Mouse (Mus musculus) adipocyte (in vitro differentiated cells): ENCODE data around the gene Lingo2.

ENCODE experiments used
- DNase-seq: peaks from one replicate; pipeline ENCODE4 v3.0.0-alpha.2; 2016; ENCODE audit warnings: low spot score

Gene Lingo2

DNA sequence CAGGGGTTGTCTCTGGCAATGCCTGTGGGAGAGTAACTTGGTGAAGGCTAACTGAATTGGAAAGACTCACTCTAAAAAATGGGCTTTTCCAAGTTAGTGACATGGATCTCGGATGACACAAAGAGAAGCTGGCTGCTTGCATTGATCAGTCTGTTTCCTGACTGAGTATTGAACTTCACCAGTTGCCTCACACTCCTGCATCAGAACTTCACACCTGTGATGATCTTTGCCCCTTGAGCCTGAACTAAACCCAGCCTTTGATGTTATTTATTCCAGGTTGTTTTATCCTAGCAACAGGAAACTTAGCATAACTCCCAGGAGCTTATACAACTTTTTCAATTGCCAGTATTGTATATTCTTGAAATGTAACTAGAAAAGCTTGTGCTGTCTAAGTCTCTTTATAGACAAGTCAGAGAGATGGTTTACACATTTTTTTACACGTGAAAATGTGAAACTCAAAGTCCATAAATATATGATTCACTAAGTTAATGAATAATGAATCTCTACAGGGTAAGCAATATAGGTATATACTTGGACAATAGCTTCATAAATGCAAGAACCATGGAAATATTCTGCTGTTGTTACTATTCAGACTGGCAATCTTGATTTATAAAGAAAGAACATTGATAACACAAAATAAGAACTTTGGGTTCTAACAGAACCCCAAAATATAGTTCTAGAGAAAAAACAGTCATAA, 410.7 kb downstream of the Lingo2 start:
- DNase-seq = no peak

- DNase-seq = no peak
Observed at GRCm38 (mm10) chr4:36533895-36534294, 417.7 kb downstream of the Lingo2 start.

DNA sequence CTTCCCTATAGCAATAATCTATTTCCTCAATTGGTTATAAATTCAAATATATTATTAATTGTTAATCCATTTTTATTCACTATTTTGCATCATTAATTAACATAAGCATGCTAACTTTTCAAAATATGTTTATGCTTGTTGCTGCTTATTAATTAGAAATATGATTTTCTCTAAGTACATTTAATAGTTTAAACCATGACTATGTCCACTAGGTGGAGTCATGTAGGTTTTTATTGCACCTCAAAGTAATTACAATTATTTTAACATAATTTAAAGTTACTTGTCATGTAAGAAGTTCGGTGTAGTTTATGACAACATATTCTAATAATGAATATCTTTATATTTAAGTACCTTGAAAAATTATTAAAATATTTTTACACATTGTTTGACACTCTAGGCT, 461.3 kb downstream of the Lingo2 start:
- no peak for DNase-seq

GRCm38 (mm10) chr4:36435211-36435610, 516.3 kb downstream of the Lingo2 start:
- no peak for DNase-seq

- DNase-seq = no peak
Observed at GRCm38 (mm10) chr4:36426192-36426591, 525.4 kb downstream of the Lingo2 start.

- DNase-seq = no peak
Observed at GRCm38 (mm10) chr4:36407350-36407749, 544.2 kb downstream of the Lingo2 start.

- DNase-seq = no peak
Observed at GRCm38 (mm10) chr4:36368925-36369324, 582.6 kb downstream of the Lingo2 start.

GRCm38 (mm10) chr4:36354401-36354800, 597.1 kb downstream of the Lingo2 start:
- no peak for DNase-seq

GRCm38 (mm10) chr4:36331741-36332140, 619.8 kb downstream of the Lingo2 start:
- no peak for DNase-seq

DNA sequence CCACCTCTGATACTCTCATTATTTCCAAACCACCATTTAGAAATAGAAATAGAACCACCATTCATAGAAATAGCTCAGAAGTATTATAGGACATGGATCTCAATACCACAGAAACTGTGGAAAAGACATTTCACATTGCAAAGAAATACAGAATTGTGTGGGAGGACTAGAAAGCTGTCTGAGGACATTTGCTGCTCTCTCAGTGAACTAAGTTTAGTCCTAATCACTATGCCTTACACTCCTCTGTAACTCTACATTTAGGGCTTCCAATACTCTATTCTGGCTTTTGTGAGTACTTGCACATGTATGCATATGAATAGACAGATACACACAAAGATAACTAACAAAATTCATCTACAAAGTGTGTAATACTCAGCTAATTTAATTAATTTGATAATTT, 625.9 kb downstream of the Lingo2 start:
- no peak for DNase-seq

DNA sequence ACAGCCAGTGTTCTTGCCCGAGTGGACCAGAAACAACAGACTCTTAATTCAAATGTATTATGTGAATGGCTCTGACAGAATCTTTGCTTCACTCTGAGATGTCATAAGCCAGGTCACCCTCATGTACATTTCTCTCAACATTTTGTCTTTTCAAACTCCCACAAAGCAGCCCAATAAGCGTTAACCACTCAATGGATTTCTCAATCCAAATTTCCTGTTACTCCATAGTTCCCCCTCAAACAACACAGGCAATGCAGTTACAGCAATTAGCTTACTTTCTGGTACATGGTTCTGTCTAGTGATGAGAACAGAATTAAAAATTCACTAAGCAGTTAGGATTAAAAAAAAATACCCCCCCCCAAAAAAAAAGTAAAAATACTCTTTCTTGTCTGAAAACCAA, 638.5 kb downstream of the Lingo2 start:
- no peak for DNase-seq

- no peak for DNase-seq
Observed at GRCm38 (mm10) chr4:36311431-36311830, 640.1 kb downstream of the Lingo2 start.

DNA sequence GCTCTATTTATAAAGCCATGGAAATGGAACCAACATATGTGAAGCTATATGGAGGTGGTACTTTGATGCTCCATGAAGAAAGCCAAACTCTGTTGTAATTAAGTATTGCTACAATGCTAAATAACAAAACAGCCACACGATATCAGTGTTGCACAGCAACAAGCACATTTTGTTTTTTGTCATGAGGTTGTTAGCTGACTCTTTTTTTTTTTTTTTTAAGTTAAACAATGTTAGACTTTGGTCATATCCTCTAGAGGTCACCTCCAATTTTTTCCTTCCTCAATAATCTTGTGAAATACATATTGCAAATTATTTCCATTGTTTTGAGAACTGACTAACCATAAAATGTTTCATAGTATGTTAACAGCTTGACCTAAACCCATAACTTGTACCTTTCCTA, 646.3 kb downstream of the Lingo2 start:
- DNase-seq = no peak

DNA sequence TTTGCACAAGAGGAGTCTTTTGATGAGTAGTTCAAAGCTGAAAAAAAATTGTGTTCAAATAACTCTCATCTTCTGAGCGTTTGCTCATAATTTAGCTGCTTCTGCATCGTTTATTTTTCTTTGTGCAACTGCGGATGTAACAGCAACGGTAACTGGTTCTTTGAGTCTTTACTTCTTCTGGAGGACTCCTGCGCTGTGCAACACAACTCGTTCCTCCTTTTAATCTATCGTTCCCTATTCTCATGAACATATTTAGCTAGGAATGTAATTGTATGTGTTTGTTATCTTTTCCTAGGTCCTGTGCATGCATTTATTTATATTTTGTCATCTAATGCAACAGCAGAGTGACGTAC, 661.9 kb downstream of the Lingo2 start:
- DNase-seq = no peak

DNA sequence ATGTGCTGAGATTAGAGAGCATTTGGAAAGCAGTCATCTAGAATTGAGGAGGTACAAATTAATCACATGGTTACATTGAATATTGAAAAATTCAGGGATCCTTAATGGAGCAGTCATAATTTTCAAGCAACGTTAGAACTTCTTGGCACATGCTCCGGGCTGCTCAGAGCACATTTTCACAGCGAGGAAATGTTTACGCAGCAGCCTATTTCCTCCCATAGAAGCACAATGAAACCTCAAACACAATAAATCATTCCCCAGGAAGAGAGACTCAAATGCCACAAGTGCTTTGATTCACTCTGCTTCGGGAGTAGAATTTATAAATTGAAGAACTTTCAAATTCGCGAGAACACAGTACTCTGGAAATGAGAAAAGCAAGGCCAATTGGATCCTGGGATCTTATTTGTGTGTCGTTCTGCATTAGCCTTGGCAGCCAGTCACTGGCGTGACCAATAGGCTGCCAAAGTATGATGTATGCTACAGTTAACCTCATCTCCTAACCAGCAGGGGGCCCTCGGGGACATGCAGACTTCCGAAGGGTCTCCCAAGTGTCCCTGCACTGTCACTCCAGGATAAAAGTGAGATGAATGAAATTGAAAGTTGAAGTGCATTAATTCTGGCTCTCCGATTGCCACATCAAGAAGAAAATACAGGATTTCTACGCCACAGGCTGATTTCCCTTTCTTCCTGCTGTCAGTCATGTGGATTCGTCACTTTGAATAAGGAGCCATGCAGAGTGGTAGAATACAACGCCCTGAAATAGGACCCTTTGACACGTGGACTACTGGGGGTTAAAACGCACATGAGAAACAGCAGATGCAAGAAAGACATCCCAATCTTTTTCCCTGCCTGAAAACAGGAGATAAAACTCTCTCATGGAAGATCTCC, 662.5 kb downstream of the Lingo2 start:
- no peak for DNase-seq

DNA sequence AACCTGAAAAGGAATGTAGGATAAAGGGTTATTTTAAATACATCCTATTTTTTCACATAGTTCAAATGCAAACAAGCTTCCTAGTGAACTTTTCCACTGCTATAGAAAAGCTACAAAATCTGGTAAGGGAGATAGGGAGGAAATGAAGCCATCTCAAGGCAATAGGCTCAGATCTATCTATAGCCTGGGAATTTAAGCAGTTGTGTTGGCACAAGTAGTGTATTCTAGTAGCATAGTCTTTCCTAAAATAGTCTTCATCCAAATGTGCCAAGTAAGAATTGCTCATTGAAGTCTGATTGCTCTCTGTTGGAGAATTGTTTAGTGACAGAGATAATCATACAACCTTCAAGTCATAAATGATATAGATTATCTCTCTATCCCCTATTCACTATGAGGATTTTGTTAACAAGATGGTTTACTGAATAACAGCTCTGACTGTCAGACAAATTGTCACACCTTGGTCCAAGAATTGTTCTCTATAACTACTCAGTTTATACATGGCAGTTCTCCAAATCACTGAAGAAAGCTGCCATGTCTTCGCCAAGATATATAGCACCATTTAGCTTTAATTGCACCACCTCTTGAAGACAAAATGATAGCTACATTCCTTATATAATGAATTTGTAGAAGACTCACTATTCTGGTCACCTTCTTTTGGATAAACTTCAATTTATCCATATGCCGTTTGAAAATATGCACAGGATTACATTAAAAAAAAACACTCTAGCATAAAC, 688.9 kb downstream of the Lingo2 start:
- no peak for DNase-seq

- DNase-seq = no peak
Observed at GRCm38 (mm10) chr4:36186231-36186922, 765.2 kb downstream of the Lingo2 start.

DNA sequence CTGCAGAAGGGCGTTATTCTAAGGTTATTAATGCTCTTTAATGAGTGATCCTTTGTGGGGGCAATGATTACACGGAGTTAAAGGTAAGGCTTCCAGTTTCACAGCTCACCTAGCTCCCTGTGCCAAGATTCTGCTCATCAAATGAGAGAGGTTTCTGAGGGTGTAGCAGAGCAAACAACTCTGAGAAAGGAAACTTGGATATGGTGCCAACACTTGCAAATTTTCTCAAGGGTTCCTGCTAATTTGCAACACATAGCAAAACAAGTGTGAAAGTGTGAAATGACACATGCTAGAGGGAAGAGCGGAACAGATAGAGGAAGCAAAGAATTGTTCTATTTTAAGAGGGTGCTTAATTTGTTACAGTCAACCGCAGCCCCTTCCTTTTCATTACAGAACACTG, 767.9 kb downstream of the Lingo2 start:
- no peak for DNase-seq

- DNase-seq = no peak
Observed at GRCm38 (mm10) chr4:36170099-36170498, 781.4 kb downstream of the Lingo2 start.

- no peak for DNase-seq
Observed at GRCm38 (mm10) chr4:36131341-36131740, 820.2 kb downstream of the Lingo2 start.

- DNase-seq = no peak
Observed at GRCm38 (mm10) chr4:36095482-36095881, 856.1 kb downstream of the Lingo2 start.
